Mouse (Mus musculus) embryonic fibroblast, embryonic 13.5 days (primary cell): ENCODE data around the gene Nr3c2. TPM values are rescaled to one million over a fixed set of nuclear protein-coding genes. Genes with fewer than 3 reads are reported as not detected.

ENCODE experiments used
- H3K27ac ChIP-seq: 2 replicates; pipeline ENCODE4 v1.5.1; 2012; ENCODE audit warnings: low read length, control low read depth, inconsistent platforms; ENCODE audit not compliant: insufficient read depth
- H3K4me1 ChIP-seq: 2 replicates; pipeline ENCODE4 v1.6.1; 2011; ENCODE audit warnings: low read length; ENCODE audit not compliant: control insufficient read depth, insufficient read depth
- H3K4me3 ChIP-seq: 2 replicates; pipeline ENCODE4 v1.5.1; 2011; ENCODE audit warnings: mild to moderate bottlenecking, control low read depth, low read length; ENCODE audit not compliant: insufficient read depth
- CTCF ChIP-seq: IDR thresholded peaks from 2 replicates; pipeline ENCODE4 v1.5.1; 2011; ENCODE audit warnings: mild to moderate bottlenecking, control low read depth, low read length, moderate library complexity, borderline replicate concordance; ENCODE audit not compliant: insufficient read depth
- POLR2A ChIP-seq: IDR thresholded peaks from 2 replicates; pipeline ENCODE4 v1.6.1; 2011; ENCODE audit warnings: low read depth, mild to moderate bottlenecking, control low read depth, low read length, moderate library complexity
- polyA plus RNA-seq: library from polyadenylated mRNA; stranded (reverse); fragments of >200 nt; gene quantifications from 2 replicates; pipeline ENCODE4 v1.2.4, GENCODE M21; 2011; ENCODE audit warnings: low read depth; ENCODE audit not compliant: missing spikeins, insufficient read length

Gene Nr3c2
- polyA plus RNA-seq, 1 experiment: 1.9 TPM

DNA sequence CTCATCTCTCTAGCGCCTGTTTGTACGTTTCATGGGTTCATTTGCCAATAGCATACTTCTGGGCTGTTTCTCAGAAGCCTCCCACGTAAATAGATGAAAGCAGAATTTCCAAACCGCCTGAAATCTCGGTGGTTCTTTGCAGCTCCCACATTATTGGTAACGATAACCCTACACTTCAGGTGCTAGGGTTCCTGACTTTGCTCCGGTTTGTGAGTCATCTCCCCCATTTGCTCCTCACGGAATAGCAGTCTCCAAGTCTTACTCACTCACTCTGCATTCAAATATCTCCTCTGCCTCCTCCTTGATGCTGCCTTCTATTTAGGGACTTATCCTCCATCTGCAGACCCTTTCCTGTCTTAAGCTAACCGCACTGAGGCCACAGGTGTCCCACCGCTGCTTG lies 215.5 kb downstream of the Nr3c2 start:
- TF ChIP-seq CTCF: no peak
- TF ChIP-seq POLR2A: no peak
- H3K27ac ChIP-seq: no peak overlapping the region
- H3K4me1 ChIP-seq: no peaks in the 10 kb centered on the region
- no peak overlapping the region for H3K4me3 ChIP-seq

DNA sequence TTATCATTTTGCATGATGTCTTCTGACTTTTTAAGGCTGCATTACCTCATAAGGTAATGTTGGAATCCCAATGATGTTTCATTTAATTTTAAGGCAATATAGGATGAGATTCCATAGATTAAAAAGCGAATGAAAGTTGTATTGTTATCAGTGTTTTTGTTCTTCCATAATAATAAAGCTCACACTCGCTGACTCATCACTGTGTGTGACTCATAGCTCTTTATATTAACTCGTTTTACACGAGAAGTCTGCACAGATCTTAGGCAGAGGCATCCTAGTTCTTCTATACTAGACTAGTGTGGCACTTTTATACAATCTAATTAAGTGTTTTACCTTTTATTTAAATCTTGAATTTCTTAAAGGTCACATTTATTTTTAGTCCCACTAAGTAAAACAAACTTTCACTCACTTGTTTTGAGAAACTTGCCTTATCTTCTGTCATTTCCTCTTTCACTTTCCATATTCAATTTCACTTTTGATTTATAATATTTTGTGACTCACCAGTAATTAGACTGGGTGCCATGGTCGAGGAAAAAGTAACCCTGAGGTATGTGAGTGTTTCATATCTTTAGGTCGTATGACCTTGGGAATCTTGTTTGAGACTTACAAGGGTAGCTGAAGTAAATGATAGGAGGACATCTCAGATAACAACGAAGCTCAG lies 217.3 kb downstream of the Nr3c2 start:
- Histone ChIP-seq H3K27ac (no peak overlapping the region), H3K4me3 (no peak overlapping the region), H3K4me1 (no peaks in the 10 kb centered on the region)
- no peak for TF ChIP-seq POLR2A

DNA sequence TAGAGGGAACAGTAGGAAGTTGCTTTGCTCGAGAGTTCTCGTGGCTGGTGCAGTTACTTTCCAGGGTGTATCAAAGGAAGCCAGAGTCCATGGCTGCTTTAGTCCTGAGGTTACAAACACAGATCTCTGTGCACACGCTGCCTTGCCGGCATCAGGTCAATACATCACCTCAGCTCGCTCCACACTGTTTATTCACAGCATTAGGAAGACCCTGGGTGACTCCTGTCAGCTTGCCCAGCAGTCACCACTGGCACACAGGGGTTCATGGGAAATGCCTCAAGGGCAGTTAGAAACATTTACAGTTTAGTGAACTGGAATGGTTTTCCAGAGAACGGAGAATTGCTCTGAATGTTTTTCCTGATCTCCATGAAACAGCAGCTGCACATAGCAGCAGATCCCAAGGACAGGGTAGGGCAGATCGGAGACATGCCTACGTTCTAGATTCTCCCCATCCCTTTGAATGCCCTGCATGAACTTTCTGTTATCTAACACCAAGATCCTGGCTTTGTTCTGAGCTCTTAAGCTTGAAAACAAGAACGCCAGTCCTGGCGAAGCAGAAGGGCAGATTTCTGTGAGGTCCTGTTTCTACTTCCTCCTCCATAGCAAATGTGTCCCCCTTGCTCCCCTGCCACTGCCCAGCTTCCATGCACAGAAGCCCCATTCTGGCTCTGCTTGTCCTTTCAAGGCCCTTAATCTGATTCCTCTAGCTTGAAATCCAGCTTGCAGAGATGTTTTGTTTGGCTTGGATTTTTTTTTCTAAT lies 221.7 kb downstream of the Nr3c2 start:
- TF ChIP-seq CTCF (no peak), POLR2A (no peak)
- Histone ChIP-seq H3K27ac (no peak overlapping the region), H3K4me1 (no peaks in the 10 kb centered on the region), H3K4me3 (no peak overlapping the region)

DNA sequence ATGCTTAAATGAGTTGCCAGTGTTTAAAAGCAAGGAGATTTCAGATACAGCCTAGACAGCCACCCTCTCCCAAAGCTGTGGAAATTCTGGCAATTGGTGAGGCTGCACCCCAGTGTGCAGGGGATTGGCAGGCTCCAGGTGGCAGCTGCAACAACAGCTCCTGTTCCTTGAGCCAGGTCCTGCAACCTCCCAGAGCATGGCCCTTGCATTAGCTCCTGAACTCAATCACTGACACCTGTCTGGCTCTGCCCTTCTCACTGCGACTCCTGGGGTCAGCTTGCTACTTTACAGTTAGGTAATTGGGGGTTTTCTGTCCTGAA lies 222.3 kb downstream of the Nr3c2 start:
- Histone ChIP-seq H3K4me1 (no peaks in the 10 kb centered on the region), H3K4me3 (no peak overlapping the region), H3K27ac (no peak overlapping the region)
- TF ChIP-seq POLR2A (no peak), CTCF (no peak)

DNA sequence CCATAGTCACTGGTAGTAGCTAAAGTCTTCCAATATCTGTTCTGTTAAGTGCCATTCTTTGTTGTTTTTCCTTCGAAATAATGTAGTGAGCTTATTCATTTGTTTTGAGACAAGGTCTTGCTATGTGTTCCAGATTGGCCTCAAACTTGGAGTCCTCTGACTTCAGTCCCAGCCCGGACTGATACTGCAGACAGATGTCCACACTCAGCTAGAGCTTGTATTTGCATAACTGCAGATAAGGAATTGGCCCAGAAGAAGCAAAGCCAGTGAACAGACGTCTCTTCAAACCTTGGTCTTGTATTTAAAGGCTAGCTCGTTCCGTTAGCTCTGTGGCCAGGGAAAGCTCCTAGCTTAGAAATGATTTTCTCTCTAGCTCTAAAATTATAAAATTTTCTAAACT lies 223.1 kb downstream of the Nr3c2 start:
- TF ChIP-seq POLR2A: no peak
- no peak for TF ChIP-seq CTCF

DNA sequence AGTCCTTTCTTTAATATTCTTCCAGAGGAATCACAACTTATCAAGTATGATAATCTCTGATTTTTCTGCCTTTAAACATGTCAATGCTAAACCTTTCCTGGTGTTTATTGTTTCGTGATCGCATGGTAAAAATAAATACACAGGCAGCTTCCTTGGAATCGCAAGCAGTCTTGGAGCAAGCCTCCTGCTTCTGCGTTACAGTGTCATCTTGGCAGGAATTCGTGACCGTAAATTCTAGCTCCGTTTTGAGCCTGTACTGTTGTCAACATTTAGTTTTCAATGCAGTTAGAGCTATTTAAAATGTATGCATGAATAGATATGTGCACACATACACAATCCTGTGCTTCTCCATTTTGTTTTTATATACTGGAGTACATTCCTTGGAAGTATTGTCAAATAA lies 226.5 kb downstream of the Nr3c2 start:
- H3K4me1 ChIP-seq: no peaks in the 10 kb centered on the region
- no peak overlapping the region for H3K27ac ChIP-seq
- H3K4me3 ChIP-seq: no peak overlapping the region
- no peak for TF ChIP-seq POLR2A
- TF ChIP-seq CTCF: no peak

More for the DNA sequence above, 223.1 kb downstream of the Nr3c2 start:
- Histone ChIP-seq H3K4me3 (no peak overlapping the region), H3K4me1 (no peaks in the 10 kb centered on the region), H3K27ac (no peak overlapping the region)

DNA sequence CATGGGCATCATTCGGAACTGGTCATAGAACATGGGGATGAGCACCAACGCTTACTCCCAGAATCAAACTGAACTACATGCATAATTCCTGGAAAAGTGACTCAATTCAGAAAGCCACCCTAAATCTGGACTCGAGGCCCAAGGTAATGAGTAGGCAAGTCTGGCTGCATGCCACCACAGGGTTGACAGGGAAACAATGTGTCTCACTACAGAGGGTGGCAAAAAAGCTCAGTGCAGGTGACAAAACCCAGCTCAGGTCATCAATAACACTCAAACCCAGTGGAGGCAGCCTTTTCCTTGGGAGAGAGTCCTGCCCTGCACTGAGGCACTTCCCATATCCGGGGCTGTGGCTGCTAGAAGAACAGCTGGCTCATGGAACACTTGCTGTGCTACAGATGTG lies 228.8 kb downstream of the Nr3c2 start:
- Histone ChIP-seq H3K4me3 (no peak overlapping the region), H3K4me1 (no peaks in the 10 kb centered on the region), H3K27ac (no peak overlapping the region)
- TF ChIP-seq POLR2A (no peak), CTCF (no peak)

DNA sequence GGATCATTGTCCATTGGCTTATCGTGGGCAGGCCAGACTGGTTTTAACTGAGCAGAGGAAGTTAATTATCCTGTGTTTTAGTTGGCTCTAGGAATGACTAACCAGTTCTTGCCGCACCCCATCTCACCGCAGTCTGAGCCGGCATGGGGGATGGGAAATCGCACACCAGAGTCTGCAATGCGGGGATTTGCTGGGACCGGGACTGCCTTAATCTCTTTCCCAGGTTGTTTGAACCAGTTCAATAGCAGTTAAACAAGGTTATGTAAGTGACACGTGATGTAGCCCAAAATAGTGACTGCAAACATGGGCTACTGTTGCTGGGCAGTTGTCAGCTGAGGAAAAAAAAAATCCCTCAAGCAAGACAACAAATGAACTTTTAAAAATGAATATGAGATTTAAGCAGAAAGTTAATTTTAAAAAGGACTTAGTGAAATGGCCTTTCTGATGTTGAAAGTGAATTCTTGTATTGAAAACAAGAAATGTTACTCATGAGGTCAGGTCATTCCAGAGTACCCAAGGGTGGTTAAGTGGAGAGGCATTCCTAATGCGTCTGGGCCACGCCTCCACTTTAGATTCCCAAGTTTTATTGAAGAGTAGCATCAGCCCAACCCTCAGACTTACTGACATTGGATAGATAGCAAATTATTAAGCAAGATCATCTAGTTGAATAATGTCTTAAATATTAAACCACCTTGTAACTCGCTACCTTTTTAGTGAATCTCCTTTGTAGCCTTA lies 233.8 kb downstream of the Nr3c2 start:
- 0 out of 2 replicates have a peak, but pooled peaks cover 1% of the 10 kb centered on the region for H3K4me1 ChIP-seq
- no peak overlapping the region for H3K4me3 ChIP-seq
- no peak for TF ChIP-seq CTCF
- TF ChIP-seq POLR2A: no peak
- peak overlapping the region; percentile 60; the same call in 1 of the 2 replicates for H3K27ac ChIP-seq

DNA sequence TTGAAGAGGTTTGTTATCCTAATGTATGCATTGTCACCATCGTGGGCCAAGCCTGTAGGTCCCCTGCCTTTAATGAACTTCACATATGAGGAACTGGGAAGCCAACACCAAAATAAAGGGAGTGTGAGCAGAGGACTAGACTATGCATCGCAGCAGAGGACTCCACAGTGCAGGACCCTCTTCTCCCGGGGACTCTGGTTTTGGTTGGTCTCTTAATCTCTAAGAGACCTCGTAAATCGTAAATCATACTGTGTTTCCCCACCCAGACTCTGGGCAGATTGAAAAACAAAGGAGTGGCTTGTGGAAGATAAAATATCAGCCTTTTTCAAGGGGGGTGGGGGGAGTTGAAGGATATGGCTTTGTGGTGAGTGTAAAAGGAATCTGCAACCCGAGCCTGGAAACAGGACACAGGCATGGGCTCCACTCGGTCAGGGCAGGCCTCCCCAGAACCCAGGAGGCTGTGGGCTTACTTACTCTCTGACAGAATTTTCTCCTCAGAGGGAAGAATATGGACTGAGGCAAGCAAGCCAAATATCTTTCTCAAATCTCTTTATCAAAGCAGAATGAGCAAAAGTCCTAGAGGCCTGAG lies 234.6 kb downstream of the Nr3c2 start:
- no peak overlapping the region for H3K27ac ChIP-seq
- 0 out of 2 replicates have a peak, but pooled peaks cover 1% of the 10 kb centered on the region for H3K4me1 ChIP-seq
- no peak overlapping the region for H3K4me3 ChIP-seq
- TF ChIP-seq POLR2A (no peak), CTCF (no peak)
